Mouse (Mus musculus) kidney, postnatal 10 days (tissue): ENCODE measurements around the gene Srbd1.

Source experiments
- DNase-seq: peaks from one replicate; pipeline ENCODE4 v3.0.0; 2021; ENCODE audit warnings: mixed read lengths

Gene Srbd1

DNA sequence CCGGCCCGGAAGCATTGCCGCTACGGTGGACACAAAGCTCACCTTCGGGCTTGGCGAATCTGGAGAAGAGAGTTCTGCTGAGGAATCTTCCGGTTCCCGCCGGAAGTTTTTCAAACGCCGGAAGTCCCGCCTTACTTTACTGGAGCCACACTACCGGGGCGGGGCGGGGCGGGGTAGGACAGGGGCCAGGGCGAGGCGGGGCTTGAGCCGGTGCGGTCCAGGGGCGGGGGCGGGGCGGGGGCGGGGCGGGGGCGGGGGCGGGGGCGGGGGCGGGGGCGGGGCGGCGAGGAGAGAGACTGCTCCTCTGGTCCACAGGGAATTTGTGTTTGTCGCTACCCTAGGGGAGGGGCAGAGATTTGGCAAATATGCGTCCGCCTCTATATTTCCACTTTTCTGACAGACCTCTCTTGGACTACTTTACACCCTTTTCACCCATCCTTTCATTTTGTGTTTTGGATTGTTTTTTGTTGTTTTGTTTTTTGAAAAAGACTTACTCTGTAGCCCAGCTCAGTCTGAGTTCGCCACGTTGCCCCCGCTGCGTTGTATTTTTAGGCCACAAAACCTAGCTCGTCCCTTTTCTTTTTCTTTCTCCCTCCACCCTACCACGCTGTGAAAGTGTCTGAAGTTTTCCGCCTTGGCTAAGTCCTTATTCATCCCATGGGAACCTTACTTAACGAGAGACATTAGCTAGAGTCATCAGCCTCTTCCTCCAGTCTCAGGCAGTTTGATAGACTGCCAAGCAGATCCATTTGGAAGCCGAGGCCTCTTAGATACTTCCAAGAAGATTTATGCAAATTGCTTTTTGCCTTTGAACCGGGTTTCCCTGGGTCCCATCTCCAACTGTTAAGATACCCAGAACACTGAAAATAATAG, at the start of gene Srbd1:
Gene Srbd1, minus strand, starts transcription at position 97 of the 873 bp plus-strand sequence.
- peak; percentile 97 for DNase-seq

DNA sequence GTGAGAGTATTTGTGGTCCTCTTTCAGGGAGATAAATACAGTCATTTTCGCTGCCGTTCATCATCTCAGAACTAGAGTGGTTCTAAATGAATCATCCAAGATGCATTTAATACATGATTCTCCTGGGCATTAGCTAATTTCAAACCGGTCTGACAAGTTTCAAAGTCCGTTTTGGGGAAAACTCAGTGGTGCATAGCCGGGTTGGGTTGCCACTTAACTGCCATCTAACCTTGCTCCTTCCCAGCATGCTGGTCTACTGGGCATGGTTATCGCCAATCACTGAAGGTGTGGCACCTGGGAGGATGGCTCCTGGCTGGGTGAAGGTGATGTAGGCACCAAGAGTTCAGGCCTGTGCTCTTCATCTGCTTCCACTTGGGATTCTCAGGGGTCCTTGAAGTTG, 49.0 kb upstream of the Srbd1 start:
- DNase-seq, result peak; percentile 52

GRCm38 (mm10) chr17:86187777-86188176, 42.8 kb upstream of the Srbd1 start:
- no peak for DNase-seq

DNA sequence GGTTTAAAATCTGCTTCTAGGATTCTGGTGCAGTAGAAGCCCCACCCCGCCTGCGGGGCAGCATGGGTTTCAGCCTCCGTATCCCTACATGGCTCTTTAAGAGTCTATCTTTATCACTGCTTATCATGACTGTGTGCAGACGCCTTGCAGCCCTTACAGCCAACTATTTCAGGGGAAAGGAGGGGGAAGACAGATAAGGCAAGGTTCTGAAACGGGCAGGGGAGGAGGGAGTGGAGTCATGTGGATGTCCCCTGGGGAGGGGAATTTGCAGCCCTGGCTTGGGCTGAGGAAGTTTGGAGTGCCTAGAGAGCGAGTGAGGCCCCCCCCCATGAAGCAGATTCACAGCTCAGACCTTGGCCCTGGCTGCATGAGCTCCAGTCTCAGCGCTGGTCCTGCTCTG, 40.6 kb upstream of the Srbd1 start:
- DNase-seq, result peak; percentile 46

- no peak for DNase-seq
Observed at GRCm38 (mm10) chr17:86184552-86185209, 39.7 kb upstream of the Srbd1 start.

DNA sequence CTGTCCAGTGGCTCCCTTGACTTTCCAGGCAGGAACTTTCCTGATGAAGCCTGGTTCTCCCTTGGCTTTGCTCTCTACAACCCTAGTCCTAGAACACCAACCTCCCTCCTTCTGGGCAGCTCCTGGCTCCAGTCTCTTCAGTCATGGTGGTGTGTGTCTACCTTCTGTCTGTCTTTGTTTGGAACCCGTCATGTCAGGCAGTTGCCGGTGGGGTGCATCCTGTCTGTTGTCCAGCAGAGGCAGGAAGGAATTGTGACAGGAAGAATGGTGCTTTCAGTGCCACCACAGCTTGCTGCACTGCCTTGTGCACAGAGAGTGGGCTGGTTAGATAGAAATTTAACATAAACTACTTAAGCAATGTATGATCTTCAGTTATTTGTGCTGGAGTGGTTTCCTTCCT, 38.8 kb upstream of the Srbd1 start:
- no peak for DNase-seq

- DNase-seq, result no peak
Observed at GRCm38 (mm10) chr17:86176722-86177121, 31.7 kb upstream of the Srbd1 start.

DNA sequence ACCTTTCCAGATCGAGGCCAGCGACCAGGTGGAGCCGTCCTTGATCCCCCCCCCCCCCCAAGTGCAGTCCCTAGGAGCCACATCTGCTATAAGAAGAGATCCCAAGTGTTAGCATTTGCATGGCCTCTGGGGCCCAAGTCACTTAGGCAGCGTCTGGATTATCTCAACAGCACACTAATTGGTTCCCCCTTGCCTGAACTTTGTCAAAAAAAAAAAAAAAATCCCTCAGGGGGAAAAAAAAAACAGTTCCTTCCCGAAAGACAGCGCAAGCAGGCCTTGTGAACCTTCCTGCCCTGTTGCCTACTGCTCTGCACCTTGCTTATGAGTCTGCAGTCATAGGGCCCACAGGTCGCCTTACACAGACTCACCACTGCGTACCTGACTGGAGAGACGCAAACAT, 30.5 kb upstream of the Srbd1 start:
- DNase-seq, result no peak

- no peak for DNase-seq
Observed at GRCm38 (mm10) chr17:86170164-86170958, 25.4 kb upstream of the Srbd1 start.

- no peak for DNase-seq
Observed at GRCm38 (mm10) chr17:86169092-86169491, 24.1 kb upstream of the Srbd1 start.

GRCm38 (mm10) chr17:86168231-86168981, 23.4 kb upstream of the Srbd1 start:
- DNase-seq, result peak; percentile 64

DNA sequence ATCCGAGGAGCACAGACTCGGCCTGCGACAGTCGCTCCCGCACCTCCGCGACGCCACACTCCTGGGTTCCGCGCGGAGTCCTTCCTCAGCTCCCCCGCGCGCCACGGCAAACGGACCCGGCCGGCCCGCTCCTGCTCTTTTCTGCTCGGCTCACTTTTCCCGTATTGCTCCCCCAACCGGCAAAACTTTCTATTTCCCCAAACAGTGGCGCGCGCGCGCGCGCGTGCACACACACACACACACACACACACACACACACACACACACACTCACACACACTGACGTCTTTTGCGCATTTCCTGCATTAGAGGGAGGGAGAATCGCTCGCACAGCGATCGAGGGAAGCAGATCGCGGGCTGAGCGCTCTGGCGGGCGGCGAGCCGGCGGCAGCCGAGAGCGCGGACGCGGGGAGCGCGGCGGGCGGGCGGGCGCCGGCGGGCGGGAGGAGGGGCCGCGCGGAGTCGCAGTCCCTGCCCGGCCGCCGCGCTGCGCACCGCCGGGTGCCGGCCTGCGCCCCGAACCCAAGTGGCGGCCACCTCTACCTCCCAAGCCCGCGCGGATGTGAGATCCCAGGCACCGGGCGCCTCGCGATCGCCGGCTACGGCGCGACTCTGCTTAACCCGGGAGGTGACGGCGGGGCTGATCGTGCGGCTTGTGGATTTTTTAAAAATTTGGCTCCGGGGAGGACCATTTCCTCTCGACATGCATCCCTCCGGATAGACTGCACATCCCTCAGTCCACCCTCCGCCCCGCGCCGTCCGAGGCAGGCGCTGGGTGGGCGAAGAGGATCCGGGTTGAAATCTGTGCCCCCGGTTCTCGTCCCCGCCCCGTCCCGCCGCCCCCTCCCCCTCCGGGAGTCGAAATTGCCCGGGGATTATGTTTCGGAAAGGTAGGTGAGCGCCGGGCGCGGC, 22.6 kb upstream of the Srbd1 start, which contains the start of gene Prkce:
Gene Prkce, plus strand, starts transcription at position 466 of the 911 bp plus-strand sequence.
- peak; percentile 94 for DNase-seq

GRCm38 (mm10) chr17:86166567-86167319, 21.8 kb upstream of the Srbd1 start:
- peak; percentile 94 for DNase-seq

DNA sequence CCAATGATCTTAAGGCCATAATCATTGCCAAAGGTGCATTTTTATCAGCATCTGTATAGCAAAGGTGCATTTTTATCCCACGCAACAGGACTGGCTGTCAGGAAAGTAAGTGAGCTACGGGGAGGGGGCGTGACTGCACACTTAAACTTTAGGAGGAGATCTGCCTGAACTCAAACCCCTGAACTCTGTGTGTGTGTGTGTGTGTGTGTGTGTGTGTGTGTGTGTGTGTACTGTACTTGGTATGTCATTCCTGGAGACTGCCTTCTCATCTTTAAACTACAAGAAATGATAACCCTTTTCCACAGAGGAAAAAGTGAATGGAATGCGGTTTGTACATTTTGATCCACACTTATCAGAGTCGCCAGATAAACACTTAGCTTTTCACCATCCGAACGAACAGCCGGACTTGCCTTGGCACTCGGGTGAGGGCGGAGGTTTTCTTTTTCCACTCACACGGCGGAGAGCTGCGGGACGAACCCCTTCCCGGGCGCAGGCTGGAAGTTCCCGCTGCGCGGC, 21.1 kb upstream of the Srbd1 start:
- peak; percentile 30 for DNase-seq

DNA sequence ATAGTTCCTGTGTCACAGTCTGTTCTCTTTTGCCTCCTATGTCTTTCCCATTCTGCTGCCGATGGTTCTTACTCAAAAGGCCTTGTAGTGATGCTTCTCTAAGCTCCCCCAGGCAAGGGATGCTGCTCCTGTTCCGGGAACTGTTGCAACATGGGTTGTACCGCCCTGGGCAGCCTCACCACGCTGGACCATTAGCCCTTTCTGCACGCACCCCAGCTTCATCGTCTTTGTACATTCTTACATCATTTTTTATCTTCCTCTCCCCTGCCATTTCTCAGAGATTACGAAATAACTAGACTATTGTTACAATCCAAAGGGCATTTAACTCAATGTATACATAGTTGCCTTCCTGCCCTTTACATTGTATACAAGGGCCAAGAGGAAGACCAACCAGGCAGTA, 19.4 kb upstream of the Srbd1 start:
- no peak for DNase-seq

GRCm38 (mm10) chr17:86162672-86163071, 17.7 kb upstream of the Srbd1 start:
- peak; percentile 39 for DNase-seq

- DNase-seq, result no peak
Observed at GRCm38 (mm10) chr17:86156999-86157398, 12.0 kb upstream of the Srbd1 start.

- DNase-seq, result peak; percentile 79
Observed at GRCm38 (mm10) chr17:86150867-86151348, 5.9 kb upstream of the Srbd1 start.

GRCm38 (mm10) chr17:86149726-86150125, 4.8 kb upstream of the Srbd1 start:
- DNase-seq, result no peak

DNA sequence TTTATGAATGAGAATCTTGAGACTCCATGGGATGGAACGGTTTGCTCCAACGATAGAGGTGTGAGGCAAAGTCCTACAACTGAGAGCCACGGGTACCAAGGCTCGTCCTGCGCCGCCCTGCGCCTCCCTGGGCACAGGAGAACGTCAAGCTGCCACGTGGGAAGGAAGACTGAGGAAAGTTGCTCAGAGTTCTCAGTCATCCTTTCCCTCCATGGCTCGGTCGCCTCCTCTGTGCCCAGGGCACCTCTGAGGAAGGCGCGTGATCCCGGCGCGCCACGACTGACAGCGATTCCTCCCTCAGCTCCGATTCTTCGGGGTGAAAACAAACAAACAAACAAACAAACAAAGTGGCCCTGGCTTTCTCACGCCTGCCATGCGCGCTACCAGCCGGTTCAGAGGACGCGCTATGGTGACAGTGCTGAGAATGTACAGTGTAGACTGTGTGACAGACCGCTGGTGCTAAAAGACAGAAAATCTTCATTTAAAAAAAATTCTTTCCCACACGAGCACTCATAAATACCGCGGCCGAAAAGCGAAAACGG, 367 bp downstream of the Srbd1 start:
- peak; percentile 46 for DNase-seq
